Mouse (Mus musculus) limb, embryonic 13.5 days (tissue): ENCODE measurements at regions not wholly inside any gene's neighbourhood (a gene's known extent, or its start where the extent isn't known, plus 50 kb on each side); places are given as distances from the start of the nearest gene placed in this dataset.
A peak's percentile ranks its signal among the peaks of the same experiment; 100 is the strongest.

ENCODE experiments used
- ATAC-seq: fragments of 200-750 bp; cut with Nextera tagmentation; 2 replicates; pipeline ENCODE4 v1.8.0; 2017; ENCODE audit warnings: low read depth, moderate number of reproducible peaks, moderate TSS enrichment; ENCODE audit not compliant: low FRiP score
- H3K27ac ChIP-seq: fragments of 300-500 bp; sonication (generic); 2 replicates; pipeline ENCODE4 v1.5.1; 2015; ENCODE audit warnings: inconsistent platforms, mild to moderate bottlenecking, moderate library complexity
- H3K27me3 ChIP-seq: fragments of 300-500 bp; sonication (generic); 2 replicates; pipeline ENCODE4 v1.6.1; 2015; ENCODE audit warnings: mild to moderate bottlenecking, inconsistent platforms
- H3K36me3 ChIP-seq: fragments of 300-500 bp; sonication (generic); 2 replicates; pipeline ENCODE4 v1.6.1; 2015; ENCODE audit warnings: inconsistent platforms, mild to moderate bottlenecking, moderate library complexity
- H3K4me1 ChIP-seq: fragments of 300-500 bp; sonication (generic); 2 replicates; pipeline ENCODE4 v1.6.1; 2015; ENCODE audit warnings: inconsistent platforms
- H3K4me2 ChIP-seq: fragments of 300-500 bp; sonication (generic); replicated peaks from 2 replicates; pipeline ENCODE4 v1.6.1; 2015; ENCODE audit warnings: inconsistent platforms, mild to moderate bottlenecking, moderate library complexity
- H3K4me3 ChIP-seq: fragments of 300-500 bp; sonication (generic); 2 replicates; pipeline ENCODE4 v1.5.1; 2015; ENCODE audit warnings: moderate library complexity, mild to moderate bottlenecking, inconsistent platforms
- H3K9ac ChIP-seq: fragments of 300-500 bp; sonication (generic); 2 replicates; pipeline ENCODE4 v1.6.1; 2015; ENCODE audit warnings: mild to moderate bottlenecking, inconsistent platforms
- H3K9me3 ChIP-seq: fragments of 300-500 bp; sonication (generic); 2 replicates; pipeline ENCODE4 v1.6.1; 2016; ENCODE audit warnings: inconsistent platforms
- WGBS: fragments of 180-500 bp; shearing (Covaris S2); methylation state at CpG from one replicate; pipeline ENCODE4 v1.1.7; 2015; 5-methylcytosine and 5-hydroxymethylcytosine counted together

- H3K4me2 ChIP-seq = no peak overlapping the region
- H3K27ac ChIP-seq = no peak overlapping the region
- no peak overlapping the region for H3K9ac ChIP-seq
- H3K36me3 ChIP-seq = no peaks in the 10 kb centered on the region
- peaks cover 18% of the 10 kb centered on the region for H3K4me1 ChIP-seq
- no peak overlapping the region for H3K4me3 ChIP-seq
- ATAC-seq = no peak
- 76% methylated on average over 5 of the region's 5 CpGs for WGBS
- no peaks in the 10 kb centered on the region for H3K9me3 ChIP-seq
- no peaks in the 10 kb centered on the region; the same call in 1 of the 2 replicates for H3K27me3 ChIP-seq
These were observed 1149.7 kb downstream of the Mrps31 start for GRCm38 (mm10) chr8:23560836-23561235.

- no peak for ATAC-seq
These were observed 1150.7 kb downstream of the Mrps31 start for GRCm38 (mm10) chr8:23561683-23562385.

GRCm38 (mm10) chr8:23562504-23562903 lies 1151.3 kb downstream of the Mrps31 start:
- Histone ChIP-seq H3K9ac (no peak overlapping the region), H3K9me3 (no peaks in the 10 kb centered on the region), H3K4me3 (no peak overlapping the region), H3K27ac (no peak overlapping the region), H3K36me3 (no peaks in the 10 kb centered on the region), H3K4me1 (peaks cover 18% of the 10 kb centered on the region), H3K4me2 (peak overlapping the region; percentile 61; the same call in 1 of the 2 replicates), H3K27me3 (no peaks in the 10 kb centered on the region; the same call in 1 of the 2 replicates)
- no peak for ATAC-seq
- WGBS = 34% methylated on average over 9 of the region's 9 CpGs

More at GRCm38 (mm10) chr8:23561683-23562385, 1150.7 kb downstream of the Mrps31 start:
- Histone ChIP-seq H3K9me3 (no peaks in the 10 kb centered on the region), H3K27ac (no peak overlapping the region), H3K9ac (no peak overlapping the region), H3K4me3 (no peak overlapping the region), H3K4me1 (peaks cover 18% of the 10 kb centered on the region), H3K4me2 (no peak overlapping the region), H3K36me3 (no peaks in the 10 kb centered on the region), H3K27me3 (no peaks in the 10 kb centered on the region; the same call in 1 of the 2 replicates)
- WGBS = 34% methylated on average over 8 of the region's 8 CpGs

- H3K36me3 ChIP-seq = no peaks in the 10 kb centered on the region
- H3K27me3 ChIP-seq = no peaks in the 10 kb centered on the region; the same call in 1 of the 2 replicates
- H3K4me2 ChIP-seq = peak overlapping the region; percentile 61
- ATAC-seq = no peak
- H3K4me3 ChIP-seq = peak overlapping the region; percentile 24
- H3K4me1 ChIP-seq = peaks cover 18% of the 10 kb centered on the region
- H3K27ac ChIP-seq = no peak overlapping the region
- WGBS = 4% methylated on average over 16 of the region's 18 CpGs
- H3K9ac ChIP-seq = no peak overlapping the region
- no peaks in the 10 kb centered on the region for H3K9me3 ChIP-seq
These were observed 1152.2 kb downstream of the Mrps31 start for GRCm38 (mm10) chr8:23563065-23564020.

- H3K27me3 ChIP-seq = no peaks in the 10 kb centered on the region
- H3K4me3 ChIP-seq = no peak overlapping the region
- H3K36me3 ChIP-seq = no peaks in the 10 kb centered on the region
- H3K4me2 ChIP-seq = no peak overlapping the region
- H3K4me1 ChIP-seq = peaks cover 8% of the 10 kb centered on the region
- no peak overlapping the region for H3K9ac ChIP-seq
- ATAC-seq = no peak
- H3K27ac ChIP-seq = no peak overlapping the region
- WGBS = 90% methylated on average over 3 of the region's 3 CpGs
- H3K9me3 ChIP-seq = no peaks in the 10 kb centered on the region
These were observed 1156.7 kb downstream of the Mrps31 start for GRCm38 (mm10) chr8:23567906-23568305.

GRCm38 (mm10) chr8:23571338-23571737 lies 1154.3 kb downstream of the Adam3 start:
- Histone ChIP-seq H3K9ac (no peak overlapping the region), H3K4me3 (no peak overlapping the region), H3K9me3 (no peaks in the 10 kb centered on the region), H3K27ac (no peak overlapping the region), H3K27me3 (no peaks in the 10 kb centered on the region), H3K4me2 (no peak overlapping the region), H3K4me1 (no peaks in the 10 kb centered on the region), H3K36me3 (no peaks in the 10 kb centered on the region)
- ATAC-seq = no peak
- 54% methylated on average over 1 of the region's 1 CpGs for WGBS

- H3K9me3 ChIP-seq = no peaks in the 10 kb centered on the region
- no peaks in the 10 kb centered on the region for H3K4me1 ChIP-seq
- H3K36me3 ChIP-seq = no peaks in the 10 kb centered on the region
- no peak overlapping the region for H3K4me2 ChIP-seq
- 87% methylated on average over 4 of the region's 4 CpGs for WGBS
- H3K27ac ChIP-seq = no peak overlapping the region
- no peak overlapping the region for H3K4me3 ChIP-seq
- no peak overlapping the region for H3K9ac ChIP-seq
- no peaks in the 10 kb centered on the region for H3K27me3 ChIP-seq
- no peak for ATAC-seq
These were observed 1145.5 kb downstream of the Adam3 start for GRCm38 (mm10) chr8:23580106-23580505.

- Histone ChIP-seq H3K4me1 (no peaks in the 10 kb centered on the region), H3K9me3 (no peaks in the 10 kb centered on the region), H3K4me3 (no peak overlapping the region), H3K4me2 (no peak overlapping the region), H3K27ac (no peak overlapping the region), H3K9ac (no peak overlapping the region), H3K27me3 (no peaks in the 10 kb centered on the region), H3K36me3 (no peaks in the 10 kb centered on the region)
- WGBS = 84% methylated on average over 2 of the region's 2 CpGs
- ATAC-seq = no peak
These were observed 1145.0 kb downstream of the Adam3 start for GRCm38 (mm10) chr8:23580701-23581100.
